Comparison of ENCODE assay signal across 18 mouse cellular contexts in genomic region chr2:130279600-130280091, GRCm38 (mm10). TPM values are rescaled to one million over a fixed set of nuclear protein-coding genes. Genes with fewer than 3 reads are reported as not detected.
DNase-seq lines count a peak whose midpoint lies in the region; ATAC-seq and TF ChIP-seq lines count a peak whose summit lies in the region.
"Had no signal": no experiment of that assay in that cellular context is flagged by ENCODE, and none has a peak within 500 bp of the region (broad histone marks: within the 10 kb centered on the region; RNA-seq: fewer than 3 reads in every experiment).

No protein-coding gene starts in this region.

- no peaks in the 10 kb centered on the region for H3K27me3 ChIP-seq in liver, embryonic 11.5 days (replicated peaks; ENCODE audit: control insufficient read depth, insufficient read depth, low read length)
- H3K27me3 ChIP-seq in liver, postnatal 0 days (ENCODE audit: insufficient read depth, low read length) = no peaks in the 10 kb centered on the region
- H3K27me3 ChIP-seq in CH12.LX (replicated peaks) = no peaks in the 10 kb centered on the region
- no peaks in the 10 kb centered on the region for H3K27me3 ChIP-seq in kidney, embryonic 15.5 days
- H3K27me3 ChIP-seq: embryonic facial prominence, embryonic 15.5 days; intestine, embryonic 15.5 days; limb, embryonic 15.5 days; neural tube, embryonic 13.5 days had no signal

- no peak for TF ChIP-seq CTCF in liver, postnatal 0 days (IDR thresholded peaks at IDR 0.05; ENCODE audit: low read depth)
- no peak for TF ChIP-seq CTCF in CH12.LX (conservative IDR thresholded peaks at IDR 0.05 in 1 of 2, IDR thresholded peaks at IDR 0.05 in 1 of 2; ENCODE audit: low read depth in 2 of 2, low read length in 2 of 2)

- peak; percentile 69; the same call in 1 of the 2 replicates for TF ChIP-seq POLR2A in CH12.LX (IDR thresholded peaks at IDR 0.05; ENCODE audit: low read depth, low read length)

- dilution Hi-C loops in CH12.LX (cut with MboI; ENCODE audit: extremely low pct_ligation_motif_present, extremely low pct_unique_long_range_greater_than_20kb, low sequenced_read_pairs) = no loop called here

- no peak overlapping the region for H3K4me2 ChIP-seq in liver, embryonic 11.5 days
- H3K4me2 ChIP-seq in liver, postnatal 0 days (ENCODE audit: low read depth, low read length) = no peak overlapping the region
- H3K4me2 ChIP-seq in CH12.LX (ENCODE audit: insufficient read depth, low read depth, poor library complexity, severe bottlenecking) = no peak overlapping the region
- no peak overlapping the region for H3K4me2 ChIP-seq in kidney, embryonic 15.5 days
- H3K4me2 ChIP-seq: embryonic facial prominence, embryonic 15.5 days; intestine, embryonic 15.5 days; limb, embryonic 15.5 days; neural tube, embryonic 13.5 days had no signal

- H3K27ac ChIP-seq in liver, embryonic 11.5 days (ENCODE audit: low read depth, low read length) = no peak overlapping the region
- H3K27ac ChIP-seq in liver, postnatal 0 days (ENCODE audit: low read depth) = no peak overlapping the region
- no peak overlapping the region for H3K27ac ChIP-seq in CH12.LX (ENCODE audit: insufficient read depth, low read depth)
- no peak overlapping the region for H3K27ac ChIP-seq in kidney, embryonic 15.5 days
- H3K27ac ChIP-seq: embryonic facial prominence, embryonic 15.5 days; intestine, embryonic 15.5 days; kidney, postnatal 0 days; limb, embryonic 15.5 days; neural tube, embryonic 13.5 days had no signal

- WGBS in liver, embryonic 11.5 days = 23% methylated on average over 8 of the region's 8 CpGs
- 49% methylated on average over 8 of the region's 8 CpGs for WGBS in liver, postnatal 0 days (ENCODE audit: insufficient replicate concordance)
- WGBS in kidney, embryonic 15.5 days = 37% methylated on average over 8 of the region's 8 CpGs

- in situ Hi-C loops in CH12.LX (cut with MboI; ENCODE audit: low pct_ligation_motif_present, low pct_unique_long_range_greater_than_20kb, low sequenced_read_pairs) = loop anchor here (25.0 kb wide), 1 partner anchor 283 kb away; the partner anchor contains the start of gene Mrps26

- H3K4me3 ChIP-seq in liver, embryonic 11.5 days (ENCODE audit: low read depth, low read length) = no peak overlapping the region
- no peak overlapping the region for H3K4me3 ChIP-seq in liver, postnatal 0 days (ENCODE audit: low read depth, low read length)
- no peak overlapping the region for H3K4me3 ChIP-seq in CH12.LX (replicated peaks in 1 of 3; ENCODE audit: low read depth in 2 of 3, low read length in 2 of 3, poor library complexity in 1 of 3)
- H3K4me3 ChIP-seq in kidney, embryonic 15.5 days (replicated peaks) = no peak overlapping the region
- H3K4me3 ChIP-seq: embryonic facial prominence, embryonic 15.5 days; intestine, embryonic 15.5 days; limb, embryonic 15.5 days; neural tube, embryonic 13.5 days had no signal

- peaks cover 24% of the 10 kb centered on the region for H3K4me1 ChIP-seq in liver, embryonic 11.5 days (replicated peaks; ENCODE audit: control insufficient read depth, insufficient read depth, low read length)
- peaks cover 28% of the 10 kb centered on the region for H3K4me1 ChIP-seq in liver, postnatal 0 days (ENCODE audit: insufficient read depth)
- H3K4me1 ChIP-seq in CH12.LX (ENCODE audit: control insufficient read depth in 1 of 2, insufficient read depth in 2 of 2) = peaks cover 15 to 49% of the 10 kb centered on the region in 2 experiments
- peaks cover 38% of the 10 kb centered on the region for H3K4me1 ChIP-seq in kidney, embryonic 15.5 days

- H3K36me3 ChIP-seq in liver, embryonic 11.5 days (ENCODE audit: control insufficient read depth, insufficient read depth, low read length) = peaks cover 51% of the 10 kb centered on the region
- peaks cover 57% of the 10 kb centered on the region for H3K36me3 ChIP-seq in liver, postnatal 0 days (replicated peaks; ENCODE audit: insufficient read depth, low read length)
- H3K36me3 ChIP-seq in CH12.LX (replicated peaks in 1 of 2; ENCODE audit: control insufficient read depth in 1 of 2, insufficient read depth in 1 of 2, low read length in 1 of 2) = peaks cover 55 to 75% of the 10 kb centered on the region in 2 experiments
- H3K36me3 ChIP-seq in kidney, embryonic 15.5 days = peaks cover 71% of the 10 kb centered on the region

- no peak for TF ChIP-seq RAD21 in CH12.LX (IDR thresholded peaks at IDR 0.05; ENCODE audit: low read depth, low read length)

- intact Hi-C loops in left cerebral cortex, postnatal 10 days (cut with DNase I) = no loop called here

- no peak for DNase-seq in liver, embryonic 11.5 days (ENCODE audit: low spot score)
- no peak for DNase-seq in liver, postnatal 0 days
- DNase-seq in CH12.LX (ENCODE audit: extremely low read depth) (peak; percentile 53), R1 (ENCODE audit: low read depth, low spot score) (peak; percentile 68)
- no peak for DNase-seq in left cerebral cortex, postnatal 10 days (ENCODE audit: extremely low spot score in 1 of 2, low spot score in 2 of 2)
- DNase-seq: adrenal gland, adult 2 months; cerebellum, postnatal 36 days; thymus, postnatal 4 days had no signal

- no peaks in the 10 kb centered on the region for H3K9me3 ChIP-seq in liver, embryonic 11.5 days (ENCODE audit: control insufficient read depth, low read length)
- no peaks in the 10 kb centered on the region for H3K9me3 ChIP-seq in liver, postnatal 0 days (ENCODE audit: low read length)
- no peaks in the 10 kb centered on the region for H3K9me3 ChIP-seq in CH12.LX (replicated peaks; ENCODE audit: low read length)
- H3K9me3 ChIP-seq in kidney, embryonic 15.5 days (replicated peaks) = no peaks in the 10 kb centered on the region
- H3K9me3 ChIP-seq: embryonic facial prominence, embryonic 15.5 days; intestine, embryonic 15.5 days; limb, embryonic 15.5 days; neural tube, embryonic 13.5 days had no signal

- no peak overlapping the region for H3K9ac ChIP-seq in liver, embryonic 11.5 days (ENCODE audit: low read depth, low read length)
- H3K9ac ChIP-seq in liver, postnatal 0 days (replicated peaks) = no peak overlapping the region
- H3K9ac ChIP-seq in CH12.LX (ENCODE audit: insufficient read depth, low read depth) = no peak overlapping the region
- no peak overlapping the region for H3K9ac ChIP-seq in kidney, embryonic 15.5 days
- H3K9ac ChIP-seq: embryonic facial prominence, embryonic 15.5 days; intestine, embryonic 15.5 days; limb, embryonic 15.5 days; neural tube, embryonic 13.5 days had no signal

- ATAC-seq in liver, embryonic 11.5 days (replicated peaks; ENCODE audit: low FRiP score) = peak; percentile 6
- ATAC-seq in liver, postnatal 0 days = no peak
- ATAC-seq in megakaryocyte progenitor cell, adult 5-6 weeks (replicated peaks; ENCODE audit: poor library complexity) = peak; percentile 4; the same call in 1 of the 2 replicates
- ATAC-seq in kidney, embryonic 15.5 days (replicated peaks; ENCODE audit: low FRiP score) = no peak
- ATAC-seq: intestine, embryonic 15.5 days; lung, postnatal 0 days had no signal

- H3K79me2 ChIP-seq in CH12.LX (replicated peaks; ENCODE audit: control insufficient read depth, extremely low read depth, insufficient read depth, poor library complexity, severe bottlenecking) = peaks cover 49% of the 10 kb centered on the region

- TF ChIP-seq EP300 in liver, postnatal 0 days (IDR thresholded peaks at IDR 0.05; ENCODE audit: low read depth) = no peak
- no peak for TF ChIP-seq EP300 in CH12.LX (IDR thresholded peaks at IDR 0.05; ENCODE audit: low read length)

TF ChIP-seq in CH12.LX, 34 proteins besides CTCF, POLR2A, EP300 and RAD21 (continues in another document):
- TF ChIP-seq MXI1 (IDR thresholded peaks at IDR 0.05; ENCODE audit: low read depth, low read length) (no peak), PAX5 (IDR thresholded peaks at IDR 0.05; ENCODE audit: low read length) (no peak), SIN3A (IDR thresholded peaks at IDR 0.05; ENCODE audit: low read length) (0 out of 2 replicates have a peak, but pooled peaks have one; percentile 12), POLR2AphosphoS2 (IDR thresholded peaks at IDR 0.05; ENCODE audit: low read depth, low read length) (peak; percentile 100), KAT2A (IDR thresholded peaks at IDR 0.05; ENCODE audit: insufficient replicate concordance, low read length) (no peak), TCF12 (IDR thresholded peaks at IDR 0.05; ENCODE audit: low read depth, low read length) (no peak), IRF4 (IDR thresholded peaks at IDR 0.05; ENCODE audit: low read depth, low read length) (no peak)

RNA-seq across cellular contexts. Expression of gene Idh3b, which starts 4.7 kb away (rescaled TPM):
- polyA plus RNA-seq in liver, embryonic 11.5 days (2014; fragmentation: Nextera tagmentation; extraction: Ambion mirVana) = 184 and 188 TPM in 2 replicates
- polyA plus RNA-seq in liver, postnatal 0 days (2015; fragmentation: Nextera tagmentation; extraction: Ambion mirVana) = 114 and 116 TPM in 2 replicates
- total RNA-seq in CH12.LX (2012; rRNA removed) (134 TPM in 2 replicates), CH12.LX (2014; rRNA removed) (160 and 179 TPM in 2 replicates)
- 220 and 315 TPM in 2 replicates for polyA plus RNA-seq in CH12.LX (2012; ENCODE audit: insufficient read length, low read depth)
- total RNA-seq in megakaryocyte progenitor cell, adult 5-6 weeks (2015) = 160 and 172 TPM in 2 replicates
- total RNA-seq in megakaryocyte progenitor cell, adult 5-6 weeks (2017) = 108 and 165 TPM in 2 replicates
- 100 to 1,000 TPM; 210 to 228 TPM for total RNA-seq in left cerebral cortex, postnatal 10 days (2021)
- 188 and 191 TPM in 2 replicates for polyA plus RNA-seq in kidney, embryonic 15.5 days (2015; fragmentation: Nextera tagmentation; extraction: Ambion mirVana)

RNA-seq across cellular contexts. Expression of gene Nop56, which starts 5.4 kb away (rescaled TPM):
- 516 and 536 TPM in 2 replicates for polyA plus RNA-seq in liver, embryonic 11.5 days (2014; fragmentation: Nextera tagmentation; extraction: Ambion mirVana)
- polyA plus RNA-seq in liver, postnatal 0 days (2015; fragmentation: Nextera tagmentation; extraction: Ambion mirVana) = 79.4 and 91.2 TPM in 2 replicates
- total RNA-seq in CH12.LX (2012; rRNA removed) = 523 and 663 TPM in 2 replicates
- 725 and 772 TPM in 2 replicates for total RNA-seq in CH12.LX (2014; rRNA removed)
- 1,109 and 1,141 TPM in 2 replicates for polyA plus RNA-seq in CH12.LX (2012; ENCODE audit: insufficient read length, low read depth)
- 433 and 507 TPM in 2 replicates for total RNA-seq in megakaryocyte progenitor cell, adult 5-6 weeks (2015)
- total RNA-seq in megakaryocyte progenitor cell, adult 5-6 weeks (2017) = 455 and 508 TPM in 2 replicates
- total RNA-seq in left cerebral cortex, postnatal 10 days (2021) = 100 to 1,000 TPM; 174 to 183 TPM
- 317 and 325 TPM in 2 replicates for polyA plus RNA-seq in kidney, embryonic 15.5 days (2015; fragmentation: Nextera tagmentation; extraction: Ambion mirVana)

RNA-seq across cellular contexts. Expression of gene Ebf4, which starts 15.3 kb away (rescaled TPM):
- 0.78 and 0.81 TPM in 2 replicates for polyA plus RNA-seq in liver, embryonic 11.5 days (2014; fragmentation: Nextera tagmentation; extraction: Ambion mirVana)
- polyA plus RNA-seq in liver, postnatal 0 days (2015; fragmentation: Nextera tagmentation; extraction: Ambion mirVana) = 0.08 and 0.11 TPM in 2 replicates
- 0.13 TPM in 1 of 2 replicates, not detected in the other for total RNA-seq in CH12.LX (2012; rRNA removed)
- not detected in 2 replicates for total RNA-seq in CH12.LX (2014; rRNA removed)
- 0.10 TPM in 1 of 2 replicates, not detected in the other for polyA plus RNA-seq in CH12.LX (2012; ENCODE audit: insufficient read length, low read depth)
- not detected in 2 replicates for total RNA-seq in megakaryocyte progenitor cell, adult 5-6 weeks (2015)
- not detected in 2 replicates for total RNA-seq in megakaryocyte progenitor cell, adult 5-6 weeks (2017)
- total RNA-seq in left cerebral cortex, postnatal 10 days (2021) = 10 to 100 TPM; 12.2 to 13.0 TPM
- 2.1 and 2.8 TPM in 2 replicates for polyA plus RNA-seq in kidney, embryonic 15.5 days (2015; fragmentation: Nextera tagmentation; extraction: Ambion mirVana)
- total RNA-seq: megakaryocyte, adult 5-6 weeks; monocyte, adult 5-6 weeks had no signal

Comparison
In these comparisons a context has a peak if more than half of its experiments do, and no peak if none do; other contexts are left out.
1. ATAC-seq: peak in liver, embryonic 11.5 days (single experiment) and megakaryocyte progenitor cell, adult 5-6 weeks (single experiment); none in liver, postnatal 0 days (single experiment) and kidney, embryonic 15.5 days (single experiment).
2. DNase-seq: peak in CH12.LX (single experiment) and R1 (single experiment); none in liver, embryonic 11.5 days (single experiment), liver, postnatal 0 days (single experiment) and left cerebral cortex, postnatal 10 days (0 of 2).